Mouse (Mus musculus): ENCODE data around the gene Wnk4.

Wnk4 gene

GRCm38 (mm10) chr11:101245071-101245470 lies 15.3 kb upstream of the Wnk4 start:
- DNase-seq (ENCODE audit: low spot score), result no peak

GRCm38 (mm10) chr11:101245855-101246701 lies 14.3 kb upstream of the Wnk4 start, which contains the start of gene Ramp2:
Ramp2 (plus strand) TSS chr11:101246028.
- no peak for DNase-seq (ENCODE audit: low spot score)

- no peak for DNase-seq (ENCODE audit: low spot score)
Observed at GRCm38 (mm10) chr11:101246702-101247012, 13.7 kb upstream of the Wnk4 start.

- no peak for DNase-seq (ENCODE audit: low spot score)
Observed at GRCm38 (mm10) chr11:101247521-101248030, 12.8 kb upstream of the Wnk4 start.

- DNase-seq (ENCODE audit: low spot score), result no peak
Observed at GRCm38 (mm10) chr11:101248258-101248994, 11.9 kb upstream of the Wnk4 start.

GRCm38 (mm10) chr11:101251031-101251430 lies 9.3 kb upstream of the Wnk4 start:
- no peak for DNase-seq (ENCODE audit: low spot score)

GRCm38 (mm10) chr11:101252941-101253340 lies 7.4 kb upstream of the Wnk4 start:
- DNase-seq (ENCODE audit: low spot score), result no peak

GRCm38 (mm10) chr11:101253613-101254389 lies 6.6 kb upstream of the Wnk4 start, which contains the start of gene Vps25:
Vps25 (plus strand) TSS chr11:101253707.
- DNase-seq (ENCODE audit: low spot score), result no peak

- no peak for DNase-seq (ENCODE audit: low spot score)
Observed at GRCm38 (mm10) chr11:101255826-101256775, 4.3 kb upstream of the Wnk4 start.

- no peak for DNase-seq (ENCODE audit: low spot score)
Observed at GRCm38 (mm10) chr11:101259261-101259712, 1.1 kb upstream of the Wnk4 start.

GRCm38 (mm10) chr11:101260826-101261380 lies 536 bp downstream of the Wnk4 start:
- no peak for DNase-seq (ENCODE audit: low spot score)

GRCm38 (mm10) chr11:101262272-101262967 lies 2.1 kb downstream of the Wnk4 start:
- DNase-seq (ENCODE audit: low spot score), result no peak

- DNase-seq (ENCODE audit: low spot score), result no peak
Observed at GRCm38 (mm10) chr11:101263138-101263988, 3.0 kb downstream of the Wnk4 start.

GRCm38 (mm10) chr11:101263989-101264280 lies 3.6 kb downstream of the Wnk4 start:
- DNase-seq (ENCODE audit: low spot score), result no peak

- no peak for DNase-seq (ENCODE audit: low spot score)
Observed at GRCm38 (mm10) chr11:101264954-101265471, 4.6 kb downstream of the Wnk4 start.

- no peak for DNase-seq (ENCODE audit: low spot score)
Observed at GRCm38 (mm10) chr11:101265906-101266305, 5.5 kb downstream of the Wnk4 start.

GRCm38 (mm10) chr11:101269577-101270116 lies 9.3 kb downstream of the Wnk4 start:
- no peak for DNase-seq (ENCODE audit: low spot score)

- DNase-seq (ENCODE audit: low spot score), result no peak
Observed at GRCm38 (mm10) chr11:101272446-101272845, 12.1 kb downstream of the Wnk4 start.

GRCm38 (mm10) chr11:101275309-101275708 lies 14.9 kb downstream of the Wnk4 start:
- no peak for DNase-seq (ENCODE audit: low spot score)

Data from urinary bladder, postnatal 10 days (tissue).